Mouse (Mus musculus) midbrain, postnatal 0 days (tissue): ENCODE measurements at regions not wholly inside any gene's neighbourhood (a gene's known extent, or its start where the extent isn't known, plus 50 kb on each side); places are given as distances from the start of the nearest gene placed in this dataset. TPM values are rescaled to one million over a fixed set of nuclear protein-coding genes. Genes with fewer than 3 reads are reported as not detected.

Experiments
- ATAC-seq: fragments of 200-750 bp; cut with Nextera tagmentation; 2 replicates; pipeline ENCODE4 v1.8.0; 2017; ENCODE audit warnings: moderate number of reproducible peaks, mild to moderate bottlenecking, moderate TSS enrichment, moderate library complexity; ENCODE audit not compliant: low FRiP score
- DNase-seq: peaks from one replicate; pipeline ENCODE4 v3.0.0-alpha.2; 2015; ENCODE audit warnings: low spot score
- H3K27ac ChIP-seq: fragments of 300-500 bp; sonication (generic); 2 replicates; pipeline ENCODE4 v1.5.1; 2014; ENCODE audit warnings: low read depth, mild to moderate bottlenecking, low read length, mixed read lengths
- H3K27me3 ChIP-seq: fragments of 300-500 bp; sonication (generic); 2 replicates; pipeline ENCODE4 v1.6.1; 2014; ENCODE audit warnings: low read length, control low read depth, mixed read lengths; ENCODE audit not compliant: insufficient read depth
- H3K36me3 ChIP-seq: fragments of 300-500 bp; sonication (generic); 2 replicates; pipeline ENCODE4 v1.6.1; 2014; ENCODE audit warnings: low read length, control low read depth, mixed read lengths; ENCODE audit not compliant: insufficient read depth
- H3K4me1 ChIP-seq: fragments of 300-500 bp; sonication (generic); 2 replicates; pipeline ENCODE4 v1.6.1; 2014; ENCODE audit warnings: mild to moderate bottlenecking, control low read depth, antibody characterized with exemption, low read length, mixed read lengths; ENCODE audit not compliant: insufficient read depth
- H3K4me2 ChIP-seq: fragments of 300-500 bp; sonication (generic); 2 replicates; pipeline ENCODE4 v1.6.1; 2014; ENCODE audit warnings: low read depth, mild to moderate bottlenecking, low read length, mixed read lengths; ENCODE audit not compliant: poor library complexity, severe bottlenecking
- H3K4me3 ChIP-seq: fragments of 300-500 bp; sonication (generic); 2 replicates; pipeline ENCODE4 v1.5.1; 2014; ENCODE audit warnings: low read depth, mild to moderate bottlenecking, low read length, moderate library complexity
- H3K9ac ChIP-seq: fragments of 300-500 bp; sonication (generic); replicated peaks from 2 replicates; pipeline ENCODE4 v1.6.1; 2014; ENCODE audit warnings: mild to moderate bottlenecking, low read length, moderate library complexity, mixed read lengths; ENCODE audit not compliant: poor library complexity, severe bottlenecking
- H3K9me3 ChIP-seq: fragments of 300-500 bp; sonication (generic); 2 replicates; pipeline ENCODE4 v1.6.1; 2016; ENCODE audit warnings: low read length, control low read depth
- CTCF ChIP-seq: IDR thresholded peaks from 2 replicates; pipeline ENCODE4 v1.5.1; 2016; ENCODE audit warnings: antibody characterized with exemption, mild to moderate bottlenecking
- WGBS: fragments of 180-500 bp; shearing (Covaris S2); extraction: QIAGEN DNeasy Blood & Tissue Kit; methylation state at CpG from one replicate; pipeline ENCODE4 v1.1.7; 2014; 5-methylcytosine and 5-hydroxymethylcytosine counted together
- microRNA-seq: library from miRNA; unstranded; fragments of <30 nt; microRNA quantifications from one replicate; pipeline ENCODE4, GENCODE M21; 2016; ENCODE audit warnings: borderline number of aligned reads

DNA sequence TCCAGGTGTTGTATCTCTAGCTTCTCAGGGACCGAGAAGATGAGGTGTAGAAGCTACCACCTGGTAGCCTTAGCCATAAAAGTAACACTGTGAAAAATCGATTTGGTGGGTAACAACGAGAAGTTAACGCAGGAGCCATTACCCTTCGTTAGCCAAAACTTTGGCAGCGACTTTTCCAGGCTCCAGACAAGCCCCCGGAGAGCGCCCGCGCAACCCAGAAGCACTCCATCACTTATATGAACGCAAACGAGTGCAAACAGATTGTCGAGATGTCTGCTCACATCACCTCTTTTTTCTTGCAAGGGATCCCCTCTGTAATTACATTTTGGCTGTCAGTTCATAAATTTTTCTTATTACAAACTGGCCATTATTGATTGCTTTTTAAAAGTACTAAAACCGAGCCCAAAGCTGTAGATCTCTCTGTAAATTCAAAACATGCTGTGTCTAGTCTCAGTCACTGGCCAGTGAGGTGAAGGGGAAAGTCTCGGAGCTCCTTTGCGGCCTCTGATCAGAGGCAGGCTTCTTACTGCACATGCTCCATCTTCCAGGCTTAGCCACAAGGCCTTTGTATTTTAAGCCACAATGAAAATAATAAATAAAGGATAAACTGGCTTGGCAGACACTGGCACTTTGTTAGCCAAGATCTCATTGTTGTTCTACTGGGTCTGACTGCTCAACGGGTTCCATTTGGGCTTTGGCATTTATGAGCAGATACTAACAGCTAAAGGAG, 627.9 kb downstream of the Sox6 start:
- Histone ChIP-seq H3K4me3 (no peak overlapping the region), H3K9me3 (no peaks in the 10 kb centered on the region), H3K36me3 (no peaks in the 10 kb centered on the region), H3K9ac (no peak overlapping the region), H3K4me2 (no peak overlapping the region), H3K27ac (no peak overlapping the region), H3K4me1 (peaks cover 4% of the 10 kb centered on the region; the same call in 1 of the 2 replicates), H3K27me3 (no peaks in the 10 kb centered on the region)
- 77% methylated on average over 17 of the region's 17 CpGs for WGBS
- no peak for TF ChIP-seq CTCF
- DNase-seq (peak; percentile 31), ATAC-seq (no peak)

DNA sequence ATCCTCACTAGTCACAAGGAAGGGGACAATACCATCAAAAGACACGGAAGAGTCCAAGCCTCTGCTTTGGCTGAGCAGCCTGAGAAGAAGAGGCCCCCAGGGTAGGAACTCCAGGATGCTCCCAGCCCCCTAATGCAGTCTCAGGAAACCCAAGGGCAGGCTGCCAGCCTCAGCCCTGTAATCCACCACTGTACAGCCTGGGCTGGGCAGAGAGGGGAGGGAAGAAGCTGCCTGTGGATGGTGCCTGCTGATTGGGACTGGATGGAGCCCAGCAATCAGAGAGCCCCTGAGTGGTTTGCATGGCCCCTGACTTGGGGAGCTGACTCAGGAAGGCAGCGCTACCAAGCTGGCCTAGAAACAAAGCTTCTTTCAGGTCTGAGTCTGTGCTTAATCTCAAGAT, 627.1 kb downstream of the Sox6 start:
- ATAC-seq, result no peak
- H3K36me3 ChIP-seq, result no peaks in the 10 kb centered on the region
- no peaks in the 10 kb centered on the region for H3K9me3 ChIP-seq
- H3K4me1 ChIP-seq, result peaks cover 4% of the 10 kb centered on the region; the same call in 1 of the 2 replicates
- DNase-seq, result peak; percentile 65
- no peak overlapping the region for H3K4me3 ChIP-seq
- no peaks in the 10 kb centered on the region for H3K27me3 ChIP-seq
- H3K27ac ChIP-seq, result no peak overlapping the region
- 35% methylated on average over 2 of the region's 2 CpGs for WGBS
- no peak overlapping the region for H3K4me2 ChIP-seq
- H3K9ac ChIP-seq, result no peak overlapping the region
- no peak for TF ChIP-seq CTCF

DNA sequence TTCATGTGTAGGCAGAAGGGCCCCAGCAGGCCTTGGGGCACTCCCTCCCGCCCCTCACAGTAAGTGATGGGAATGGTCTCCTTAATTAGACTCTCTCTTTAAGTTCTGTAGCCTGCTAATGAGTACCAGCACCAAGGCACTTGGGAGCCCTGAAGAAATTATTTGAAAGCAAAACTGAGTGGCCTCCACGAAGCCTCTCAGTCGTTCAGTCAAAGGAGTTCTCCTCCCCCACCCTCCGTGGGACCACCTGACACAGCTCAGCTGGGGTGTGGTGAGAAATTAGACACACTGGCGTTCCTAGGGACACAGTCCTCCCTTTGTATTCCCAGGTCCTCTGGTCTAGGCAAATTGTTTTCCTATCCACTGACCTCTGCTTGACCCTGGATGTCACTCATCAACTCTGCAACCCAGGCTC, 623.4 kb downstream of the Sox6 start:
- H3K9ac ChIP-seq, result no peak overlapping the region
- H3K9me3 ChIP-seq, result no peaks in the 10 kb centered on the region
- 29% methylated on average over 5 of the region's 5 CpGs for WGBS
- no peak overlapping the region for H3K27ac ChIP-seq
- H3K36me3 ChIP-seq, result no peaks in the 10 kb centered on the region
- H3K4me1 ChIP-seq, result peaks cover 4% of the 10 kb centered on the region; the same call in 1 of the 2 replicates
- H3K4me3 ChIP-seq, result no peak overlapping the region
- no peak for TF ChIP-seq CTCF
- H3K4me2 ChIP-seq, result no peak overlapping the region
- DNase-seq (no peak), ATAC-seq (no peak)
- no peaks in the 10 kb centered on the region for H3K27me3 ChIP-seq

Small RNA genes in the stretch of these regions (microRNA-seq; reads per million reads assigned to microRNA genes)
- not detected for gene Gm27684
